Mouse (Mus musculus) spleen, adult 2 months (tissue): ENCODE results near the gene Fmnl1.

Experiments
- CTCF ChIP-seq: fragments of 200-500 bp; IDR thresholded peaks from 2 replicates; pipeline ENCODE4 v1.5.1; 2011; ENCODE audit warnings: mild to moderate bottlenecking, inconsistent platforms; ENCODE audit not compliant: insufficient read depth, insufficient read length, insufficient replicate concordance; ENCODE audit errors: extremely low read depth
- POLR2A ChIP-seq: fragments of 200-500 bp; IDR thresholded peaks from 2 replicates; pipeline ENCODE4 v1.6.1; 2011; ENCODE audit warnings: low read depth, low read length, inconsistent platforms

GRCm38 (mm10) chr11:103181349-103181748 lies 10.4 kb downstream of the Fmnl1 start:
- TF ChIP-seq CTCF (no peak), POLR2A (no peak)
